Mouse (Mus musculus) G1E (cell line): ENCODE data around the gene Lix1.

ENCODE experiments used
- CTCF ChIP-seq: IDR thresholded peaks from 2 replicates; pipeline ENCODE4 v1.5.1; 2012; ENCODE audit warnings: low read depth, low read length, inconsistent platforms, mixed read lengths
- GATA1 ChIP-seq: IDR thresholded peaks from 2 replicates; pipeline ENCODE4 v1.6.1; 2012; ENCODE audit warnings: borderline replicate concordance, low read length, inconsistent platforms, mixed read lengths
- GATA2 ChIP-seq: IDR thresholded peaks from 2 replicates; pipeline ENCODE4 v1.6.1; 2012; ENCODE audit warnings: low read depth, low read length, inconsistent platforms, borderline replicate concordance
- POLR2AphosphoS5 ChIP-seq: IDR thresholded peaks from 2 replicates; pipeline ENCODE4 v1.6.1; 2012; ENCODE audit warnings: low read depth, low read length, inconsistent platforms; ENCODE audit not compliant: insufficient replicate concordance
- TAL1 ChIP-seq: conservative IDR thresholded peaks from 2 replicates; pipeline ENCODE4 v1.6.1; 2012; ENCODE audit warnings: low read depth, low read length, inconsistent platforms, mixed read lengths

DNA sequence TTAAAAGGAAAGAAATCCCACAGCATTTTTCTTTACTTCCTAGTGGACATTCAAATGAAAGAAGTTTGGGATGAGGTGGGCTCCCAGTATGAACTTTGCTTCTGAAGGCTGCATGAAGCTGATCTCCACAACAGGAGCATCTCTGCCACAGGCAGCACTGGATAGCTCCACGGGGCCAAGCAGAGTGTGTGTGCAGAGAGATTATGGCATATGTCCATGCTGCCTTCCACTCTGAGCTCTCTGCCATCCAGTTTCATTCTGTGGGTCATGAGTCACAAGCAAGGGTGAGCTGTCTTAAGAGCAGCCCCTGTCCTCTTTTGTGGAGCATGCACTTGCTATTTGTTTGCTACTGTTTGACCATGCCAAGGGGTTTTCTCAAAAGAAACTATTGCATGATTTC lies 3.1 kb downstream of the Lix1 start:
- TF ChIP-seq CTCF (no peak), GATA1 (no peak), TAL1 (no peak), GATA2 (no peak), POLR2AphosphoS5 (no peak)
